Mouse (Mus musculus): ENCODE data around the gene Sec24c.
A peak's percentile ranks its signal among the peaks of the same experiment; 100 is the strongest.

Gene Sec24c

GRCm38 (mm10) chr14:20737306-20737705, 63.2 kb downstream of the Sec24c start:
- DNase-seq, result peak; percentile 60 to 64

DNA sequence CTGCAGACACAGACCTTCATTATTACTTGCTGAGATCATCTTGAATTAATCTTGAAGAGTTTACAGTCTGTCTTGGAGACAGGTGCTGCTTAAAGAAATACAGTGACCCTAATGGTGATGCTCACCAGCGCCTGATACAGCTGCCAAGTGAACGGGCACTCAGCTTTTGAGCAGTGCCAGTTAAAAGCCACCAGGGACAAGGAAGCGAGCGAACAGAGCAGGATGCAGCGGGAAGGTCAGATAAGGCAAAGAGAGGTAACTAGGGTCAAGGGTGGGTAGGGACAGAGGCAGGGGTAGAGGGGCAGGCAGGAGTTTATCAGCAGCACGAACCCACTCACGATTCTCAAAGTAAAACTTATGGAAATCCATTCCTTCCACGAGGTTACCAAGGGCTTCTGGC, 64.4 kb downstream of the Sec24c start:
- DNase-seq, result no peak

DNA sequence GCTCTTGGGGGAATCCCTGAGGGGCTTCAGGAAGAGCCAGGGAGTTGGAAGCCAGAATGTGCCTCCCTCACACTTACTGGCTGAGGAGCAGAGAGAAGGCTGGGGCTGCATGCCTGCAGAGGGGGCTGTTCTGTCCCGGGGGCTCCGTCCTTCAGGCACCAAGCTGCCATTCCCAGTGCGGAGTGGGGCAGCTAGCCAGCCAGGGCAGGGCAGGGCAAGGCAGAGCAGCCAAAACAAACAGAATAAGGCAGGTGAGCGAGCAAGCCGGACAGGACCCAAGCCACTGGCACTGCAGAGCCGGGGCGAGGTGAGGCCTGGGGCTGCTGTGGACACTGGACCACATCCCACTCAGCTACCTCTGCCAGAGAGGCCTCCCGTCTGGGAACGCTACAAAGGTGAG, 67.2 kb downstream of the Sec24c start:
- DNase-seq, result no peak

GRCm38 (mm10) chr14:20743614-20744013, 69.5 kb downstream of the Sec24c start:
- no peak for DNase-seq

Measured in cerebellum, adult 18-20 months (tissue).